Mouse (Mus musculus) lung, embryonic 15.5 days (tissue): ENCODE measurements around the gene Gdpd3. TPM values are rescaled to one million over a fixed set of nuclear protein-coding genes. Genes with fewer than 3 reads are reported as not detected.
"Not testable (repeated sequence)": the region's sequence is repeated elsewhere in the genome, so short reads cannot be mapped to it uniquely, and the experiment has no call there.

Source experiments
- ATAC-seq: fragments of 200-750 bp; cut with Nextera tagmentation; 2 replicates; pipeline ENCODE4 v1.8.0; 2017; ENCODE audit warnings: moderate number of reproducible peaks, borderline replicate concordance; ENCODE audit not compliant: low FRiP score, low TSS enrichment; ENCODE audit errors: extremely low read depth
- H3K27ac ChIP-seq: fragments of 300-500 bp; sonication (generic); 2 replicates; pipeline ENCODE4 v1.5.1; 2015; ENCODE audit warnings: moderate library complexity, mild to moderate bottlenecking, inconsistent platforms
- H3K27me3 ChIP-seq: fragments of 300-500 bp; sonication (generic); 2 replicates; pipeline ENCODE4 v1.6.1; 2015; ENCODE audit warnings: inconsistent platforms
- H3K36me3 ChIP-seq: fragments of 300-500 bp; sonication (generic); 2 replicates; pipeline ENCODE4 v1.6.1; 2015; ENCODE audit warnings: inconsistent platforms
- H3K4me1 ChIP-seq: fragments of 300-500 bp; sonication (generic); 2 replicates; pipeline ENCODE4 v1.6.1; 2015; ENCODE audit warnings: inconsistent platforms
- H3K4me2 ChIP-seq: fragments of 300-500 bp; sonication (generic); 2 replicates; pipeline ENCODE4 v1.6.1; 2015; ENCODE audit warnings: inconsistent platforms, mild to moderate bottlenecking, moderate library complexity
- H3K4me3 ChIP-seq: fragments of 300-500 bp; sonication (generic); 2 replicates; pipeline ENCODE4 v1.5.1; 2015; ENCODE audit warnings: mild to moderate bottlenecking, inconsistent platforms
- H3K9ac ChIP-seq: fragments of 300-500 bp; sonication (generic); 2 replicates; pipeline ENCODE4 v1.6.1; 2015; ENCODE audit warnings: inconsistent platforms
- H3K9me3 ChIP-seq: fragments of 300-500 bp; sonication (generic); 2 replicates; pipeline ENCODE4 v1.6.1; 2016; ENCODE audit warnings: inconsistent platforms
- WGBS: fragments of 180-500 bp; shearing (Covaris S2); methylation state at CpG from one replicate; pipeline ENCODE4 v1.1.7; 2015; 5-methylcytosine and 5-hydroxymethylcytosine counted together
- polyA plus RNA-seq: library from polyadenylated mRNA; unstranded; fragments of >200 nt; fragmentation: Nextera tagmentation; extraction: Ambion mirVana; gene quantifications from 2 replicates; pipeline ENCODE4 v1.2.1, GENCODE M21; 2015

Gdpd3 gene
- polyA plus RNA-seq, 1 experiment from 2014 or later: 2.5 TPM

DNA sequence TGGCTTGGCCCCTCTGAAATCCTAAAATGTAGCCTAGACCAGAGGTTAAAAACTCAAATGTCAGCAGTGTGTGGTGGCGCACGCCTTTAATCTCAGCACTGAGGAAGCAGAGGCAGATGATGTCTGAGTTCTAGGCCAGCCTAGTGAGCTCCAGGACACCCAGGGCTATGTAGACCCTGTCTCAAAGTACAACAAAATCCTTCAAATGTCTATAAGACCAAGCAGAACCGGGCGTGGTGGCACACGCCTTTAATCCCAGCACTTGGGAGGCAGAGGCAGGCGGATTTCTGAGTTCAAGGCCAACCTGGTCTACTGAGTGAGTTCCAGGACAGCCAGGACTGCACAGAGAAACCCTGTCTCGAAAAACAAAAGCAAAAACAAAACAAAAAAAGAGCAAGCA lies 13.0 kb downstream of the Gdpd3 start:
- ATAC-seq, H3K27me3 ChIP-seq, H3K4me3 ChIP-seq, H3K4me2 ChIP-seq, H3K9ac ChIP-seq, H3K9me3 ChIP-seq, H3K36me3 ChIP-seq: not testable (repeated sequence)
- peaks cover 60% of the 10 kb centered on the region for H3K4me1 ChIP-seq
- peak overlapping the region; percentile 39; the same call in 1 of the 2 replicates for H3K27ac ChIP-seq
- 85% methylated on average over 7 of the region's 7 CpGs for WGBS

DNA sequence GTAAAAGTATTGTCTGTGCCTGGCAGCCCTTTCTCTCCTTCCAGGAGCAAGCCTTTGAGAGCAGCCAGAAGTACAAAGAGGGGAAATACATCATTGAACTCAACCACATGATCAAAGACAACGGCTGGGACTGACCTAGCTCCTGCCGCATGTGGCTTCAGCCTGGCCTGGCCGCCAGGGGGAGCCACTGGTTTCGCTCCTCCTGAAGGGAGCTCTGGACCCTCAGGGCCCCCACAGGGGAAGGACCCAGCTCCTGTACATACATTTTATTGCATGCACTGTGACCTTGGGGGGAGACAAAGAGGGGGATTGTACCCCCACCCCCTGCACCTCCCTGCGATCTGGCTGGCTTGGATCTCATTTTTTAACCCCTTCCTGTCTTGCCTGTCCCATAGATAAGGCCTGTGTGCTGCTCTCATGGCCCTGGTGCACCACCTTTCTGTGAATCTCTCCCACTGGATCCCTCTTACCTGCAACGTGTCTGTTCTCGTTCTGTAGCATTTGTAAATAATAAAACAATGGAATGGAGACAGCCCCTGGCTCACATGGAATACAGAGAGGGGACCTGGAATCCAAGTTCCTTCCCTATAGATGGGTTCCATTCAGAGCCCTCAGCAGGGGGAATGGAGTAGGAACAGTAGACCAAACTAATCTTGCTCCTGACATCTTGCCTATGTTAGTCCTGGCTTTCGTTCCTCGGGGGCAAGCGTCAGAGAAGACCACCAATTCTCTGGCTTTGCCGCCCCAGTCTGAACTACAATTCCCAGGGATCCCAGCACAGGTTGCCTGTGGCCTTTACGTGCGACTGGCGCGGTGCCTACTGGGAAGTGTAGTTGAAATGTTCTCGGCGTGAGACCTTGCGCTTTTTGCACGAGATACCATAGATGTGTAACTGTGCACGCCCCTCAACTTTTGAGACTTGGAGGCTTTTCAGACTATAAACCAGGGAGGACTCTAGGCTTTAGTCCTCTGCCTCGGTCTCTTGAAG lies 14.1 kb downstream of the Gdpd3 start:
- Histone ChIP-seq H3K27ac (peak overlapping the region; percentile 39), H3K4me2 (peak overlapping the region; percentile 87), H3K9ac (peak overlapping the region; percentile 45), H3K27me3 (no peaks in the 10 kb centered on the region), H3K4me3 (peak overlapping the region; percentile 40), H3K9me3 (no peaks in the 10 kb centered on the region), H3K36me3 (peaks cover 18% of the 10 kb centered on the region), H3K4me1 (peaks cover 56% of the 10 kb centered on the region)
- ATAC-seq: peak; percentile 62; the same call in 1 of the 2 replicates
- under 1% methylated on average over 21 of the region's 21 CpGs for WGBS

DNA sequence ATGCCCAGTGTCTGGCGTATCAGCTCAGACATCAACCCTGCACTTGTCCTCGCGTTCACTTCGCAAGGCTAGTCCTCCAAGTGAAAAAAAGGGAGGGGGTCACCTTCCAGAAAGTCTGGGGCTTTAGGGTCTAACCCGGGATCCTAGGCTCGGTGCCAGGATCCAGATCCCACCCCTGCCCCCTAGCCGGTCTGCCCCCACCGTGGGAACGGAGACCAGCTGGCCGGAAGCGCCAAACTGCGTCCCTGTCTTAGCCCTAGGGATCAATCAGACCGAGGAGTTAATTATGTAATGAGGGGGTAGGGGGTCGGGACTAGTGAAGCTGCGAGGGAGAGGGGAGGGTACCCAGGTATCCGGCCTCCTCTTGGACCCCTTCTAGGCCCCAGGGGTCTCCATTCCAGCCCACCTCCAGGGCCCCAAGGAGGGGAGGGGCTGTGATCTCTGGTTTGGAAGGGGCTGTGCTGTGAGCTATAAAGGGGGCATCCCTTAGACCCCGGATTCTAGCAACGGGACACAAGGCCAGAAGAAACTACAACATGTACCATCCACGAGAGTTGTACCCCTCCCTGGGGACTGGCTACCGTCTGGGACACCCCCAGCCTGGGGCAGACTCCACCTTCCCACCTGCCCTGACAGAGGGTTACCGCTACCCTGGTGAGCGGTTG lies 15.0 kb downstream of the Gdpd3 start, which contains the start of gene Tbx6:
TSS of gene Tbx6 (plus strand) at position 513 of the 665 bp plus-strand sequence.
- peak within 1 kb of the TSS; percentile 87 for H3K4me2 ChIP-seq
- ATAC-seq: no peak
- peak within 1 kb of the TSS; percentile 39 for H3K27ac ChIP-seq
- H3K9me3 ChIP-seq: no peaks in the 10 kb centered on the region
- peaks cover 49% of the 10 kb centered on the region for H3K4me1 ChIP-seq
- no peaks in the 10 kb centered on the region for H3K27me3 ChIP-seq
- peak within 1 kb of the TSS; percentile 45 for H3K9ac ChIP-seq
- H3K4me3 ChIP-seq: peak within 1 kb of the TSS; percentile 40
- WGBS: 6% methylated on average over 21 of the region's 22 CpGs
- peaks cover 26% of the 10 kb centered on the region for H3K36me3 ChIP-seq

DNA sequence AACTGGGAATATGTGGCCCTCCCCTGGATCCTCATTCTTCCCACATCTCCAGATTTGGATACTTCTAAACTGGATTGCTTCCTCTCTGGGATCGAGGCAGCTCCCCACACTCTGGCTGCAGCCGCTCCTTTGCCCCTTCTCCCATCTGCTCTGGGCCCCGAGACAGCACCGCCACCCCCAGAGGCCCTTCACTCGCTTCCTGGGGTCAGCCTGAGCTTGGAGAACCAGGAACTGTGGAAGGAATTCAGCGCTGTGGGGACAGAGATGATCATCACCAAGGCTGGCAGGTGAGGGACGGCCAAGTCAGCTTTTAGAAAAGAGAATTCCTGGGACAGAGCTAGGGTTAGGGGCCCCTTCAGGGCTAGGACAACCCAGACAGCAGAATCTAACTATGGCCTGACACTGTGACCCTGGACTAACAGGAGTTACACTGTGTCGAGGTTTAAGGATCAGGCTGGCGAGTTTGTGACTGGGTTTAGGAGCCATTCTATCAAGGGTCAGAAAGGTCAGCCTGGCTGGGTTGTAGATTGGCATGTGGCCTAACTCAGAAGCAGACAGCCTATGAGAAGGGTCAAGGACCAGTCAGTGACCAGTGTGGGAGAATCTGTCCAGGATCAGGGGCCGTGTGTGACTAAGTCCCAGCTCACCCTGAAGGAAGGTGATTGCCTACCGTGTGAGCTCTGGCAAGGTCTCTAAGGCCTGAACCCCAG lies 15.7 kb downstream of the Gdpd3 start:
- no peak for ATAC-seq
- WGBS: 37% methylated on average over 11 of the region's 11 CpGs
- Histone ChIP-seq H3K27me3 (no peaks in the 10 kb centered on the region), H3K4me2 (peak overlapping the region; percentile 87), H3K9ac (peak overlapping the region; percentile 45; the same call in 1 of the 2 replicates), H3K36me3 (peaks cover 33% of the 10 kb centered on the region), H3K9me3 (no peaks in the 10 kb centered on the region), H3K27ac (no peak overlapping the region), H3K4me3 (peak overlapping the region; percentile 40; the same call in 1 of the 2 replicates), H3K4me1 (peaks cover 44% of the 10 kb centered on the region)

DNA sequence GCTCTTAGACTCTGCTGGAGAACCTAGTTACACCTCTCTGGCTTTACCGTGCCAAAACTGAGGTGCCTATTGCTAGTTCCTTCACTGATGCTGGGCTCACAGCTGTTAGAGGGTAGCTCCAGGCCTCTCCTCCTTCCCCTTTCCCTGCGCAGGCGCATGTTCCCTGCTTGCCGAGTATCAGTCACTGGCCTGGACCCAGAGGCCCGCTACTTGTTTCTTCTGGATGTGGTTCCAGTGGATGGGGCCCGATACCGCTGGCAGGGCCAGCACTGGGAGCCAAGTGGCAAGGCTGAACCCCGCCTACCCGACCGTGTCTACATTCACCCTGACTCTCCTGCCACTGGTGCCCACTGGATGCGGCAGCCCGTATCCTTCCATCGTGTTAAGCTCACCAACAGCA lies 16.6 kb downstream of the Gdpd3 start:
- peaks cover 39% of the 10 kb centered on the region for H3K4me1 ChIP-seq
- WGBS: 70% methylated on average over 13 of the region's 13 CpGs
- no peak overlapping the region for H3K4me3 ChIP-seq
- no peak overlapping the region for H3K4me2 ChIP-seq
- H3K9me3 ChIP-seq: no peaks in the 10 kb centered on the region
- ATAC-seq: no peak
- no peak overlapping the region for H3K9ac ChIP-seq
- no peaks in the 10 kb centered on the region for H3K27me3 ChIP-seq
- H3K36me3 ChIP-seq: peaks cover 42% of the 10 kb centered on the region
- H3K27ac ChIP-seq: no peak overlapping the region

DNA sequence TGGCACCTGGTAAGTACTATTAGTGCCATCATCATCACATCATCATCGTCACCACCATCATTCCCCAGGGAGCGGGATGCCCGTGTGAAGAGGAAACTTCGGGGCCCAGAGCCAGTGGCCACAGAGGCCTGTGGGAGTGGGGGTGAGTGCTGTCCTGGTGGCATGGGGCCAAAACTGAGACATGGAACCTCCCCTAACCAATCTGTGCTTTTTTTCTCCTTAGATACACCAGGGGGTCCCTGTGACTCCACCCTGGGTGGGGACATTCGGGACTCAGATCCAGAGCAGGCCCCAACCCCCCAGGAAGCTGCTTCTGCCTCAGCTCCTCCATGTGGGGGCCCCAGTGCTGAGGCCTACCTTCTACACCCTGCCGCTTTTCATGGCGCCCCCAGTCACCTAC lies 18.3 kb downstream of the Gdpd3 start:
- Histone ChIP-seq H3K4me2 (no peak overlapping the region), H3K4me3 (no peak overlapping the region), H3K9ac (no peak overlapping the region), H3K4me1 (peaks cover 22% of the 10 kb centered on the region), H3K36me3 (peaks cover 60% of the 10 kb centered on the region), H3K27ac (no peak overlapping the region), H3K27me3 (no peaks in the 10 kb centered on the region), H3K9me3 (no peaks in the 10 kb centered on the region)
- 74% methylated on average over 7 of the region's 7 CpGs for WGBS
- no peak for ATAC-seq

DNA sequence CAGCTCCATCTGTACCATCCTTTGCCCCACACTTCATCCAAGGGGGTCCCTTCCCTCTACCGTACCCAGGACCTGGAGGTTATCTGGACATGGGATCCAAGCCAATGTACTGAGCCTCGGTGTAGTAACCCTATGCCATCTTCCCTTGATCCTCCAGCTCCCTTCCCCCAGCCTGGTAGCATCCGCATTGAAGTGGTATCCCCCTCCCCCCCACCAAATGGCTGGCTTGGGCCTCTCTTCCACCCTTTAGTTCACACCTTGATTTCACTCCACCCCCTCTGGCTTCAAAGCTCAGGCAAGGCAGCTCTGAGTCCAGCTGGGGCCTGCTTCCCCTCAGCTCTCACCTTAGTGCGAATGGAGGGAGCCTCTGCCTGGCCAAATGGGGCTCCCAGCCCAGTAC lies 18.9 kb downstream of the Gdpd3 start:
- no peaks in the 10 kb centered on the region for H3K27me3 ChIP-seq

DNA sequence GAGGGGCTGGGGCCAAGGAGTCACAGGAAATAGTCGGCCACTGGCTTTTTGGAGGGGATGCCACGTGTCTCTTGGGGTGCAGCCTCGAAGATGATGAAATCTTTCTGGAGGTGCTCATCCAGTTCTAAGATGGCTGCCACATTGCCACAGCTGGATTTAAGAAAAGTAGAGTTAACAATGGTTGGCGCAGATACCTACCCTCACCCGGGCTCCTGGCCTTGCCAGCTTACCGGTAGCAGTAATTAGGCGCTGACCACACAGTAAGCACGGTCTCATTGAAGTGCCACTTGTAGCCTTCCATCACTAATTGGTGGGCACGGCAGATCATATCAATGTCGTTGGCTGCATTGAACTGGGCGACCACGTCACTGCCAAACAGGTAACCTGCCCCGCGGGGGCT lies 20.0 kb downstream of the Gdpd3 start:
- no peak overlapping the region for H3K9ac ChIP-seq
- peaks cover 68% of the 10 kb centered on the region for H3K36me3 ChIP-seq
- ATAC-seq: no peak
- no peak overlapping the region for H3K4me3 ChIP-seq
- H3K4me2 ChIP-seq: no peak overlapping the region
- WGBS: 85% methylated on average over 14 of the region's 14 CpGs
- H3K9me3 ChIP-seq: no peaks in the 10 kb centered on the region
- H3K27me3 ChIP-seq: no peaks in the 10 kb centered on the region
- peaks cover 19% of the 10 kb centered on the region for H3K4me1 ChIP-seq
- H3K27ac ChIP-seq: no peak overlapping the region

More for the DNA sequence above, 18.9 kb downstream of the Gdpd3 start:
- Histone ChIP-seq H3K4me2 (no peak overlapping the region), H3K4me3 (no peak overlapping the region), H3K27ac (no peak overlapping the region), H3K4me1 (peaks cover 17% of the 10 kb centered on the region), H3K9ac (no peak overlapping the region), H3K9me3 (no peaks in the 10 kb centered on the region), H3K36me3 (peaks cover 65% of the 10 kb centered on the region)
- 54% methylated on average over 4 of the region's 4 CpGs for WGBS
- ATAC-seq: no peak

DNA sequence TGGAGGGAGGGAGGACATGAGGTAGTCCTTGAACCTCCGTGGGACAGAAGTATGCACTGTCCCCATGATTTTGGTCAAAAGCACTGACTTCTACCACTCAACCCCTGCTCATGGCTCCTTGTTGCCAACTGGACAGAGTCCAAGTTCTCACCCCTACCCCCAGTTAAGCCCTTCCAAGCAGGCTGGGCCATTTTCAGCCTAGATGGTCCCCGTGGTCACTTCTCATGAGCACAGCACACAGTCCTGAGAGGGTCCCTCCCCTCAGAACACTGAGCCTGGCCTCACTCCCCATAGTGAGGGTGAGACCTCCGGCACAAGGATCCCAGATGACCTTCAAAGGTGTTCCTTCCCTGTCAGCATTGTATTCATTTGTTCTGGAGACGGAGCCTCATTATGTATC lies 23.0 kb downstream of the Gdpd3 start:
- no peak overlapping the region for H3K4me2 ChIP-seq
- H3K27ac ChIP-seq: no peak overlapping the region
- peaks cover 21% of the 10 kb centered on the region for H3K4me1 ChIP-seq
- H3K27me3 ChIP-seq: no peaks in the 10 kb centered on the region
- no peak overlapping the region for H3K4me3 ChIP-seq
- no peak for ATAC-seq
- H3K9ac ChIP-seq: no peak overlapping the region
- 87% methylated on average over 4 of the region's 4 CpGs for WGBS
- no peaks in the 10 kb centered on the region for H3K9me3 ChIP-seq
- H3K36me3 ChIP-seq: peaks cover 67% of the 10 kb centered on the region

DNA sequence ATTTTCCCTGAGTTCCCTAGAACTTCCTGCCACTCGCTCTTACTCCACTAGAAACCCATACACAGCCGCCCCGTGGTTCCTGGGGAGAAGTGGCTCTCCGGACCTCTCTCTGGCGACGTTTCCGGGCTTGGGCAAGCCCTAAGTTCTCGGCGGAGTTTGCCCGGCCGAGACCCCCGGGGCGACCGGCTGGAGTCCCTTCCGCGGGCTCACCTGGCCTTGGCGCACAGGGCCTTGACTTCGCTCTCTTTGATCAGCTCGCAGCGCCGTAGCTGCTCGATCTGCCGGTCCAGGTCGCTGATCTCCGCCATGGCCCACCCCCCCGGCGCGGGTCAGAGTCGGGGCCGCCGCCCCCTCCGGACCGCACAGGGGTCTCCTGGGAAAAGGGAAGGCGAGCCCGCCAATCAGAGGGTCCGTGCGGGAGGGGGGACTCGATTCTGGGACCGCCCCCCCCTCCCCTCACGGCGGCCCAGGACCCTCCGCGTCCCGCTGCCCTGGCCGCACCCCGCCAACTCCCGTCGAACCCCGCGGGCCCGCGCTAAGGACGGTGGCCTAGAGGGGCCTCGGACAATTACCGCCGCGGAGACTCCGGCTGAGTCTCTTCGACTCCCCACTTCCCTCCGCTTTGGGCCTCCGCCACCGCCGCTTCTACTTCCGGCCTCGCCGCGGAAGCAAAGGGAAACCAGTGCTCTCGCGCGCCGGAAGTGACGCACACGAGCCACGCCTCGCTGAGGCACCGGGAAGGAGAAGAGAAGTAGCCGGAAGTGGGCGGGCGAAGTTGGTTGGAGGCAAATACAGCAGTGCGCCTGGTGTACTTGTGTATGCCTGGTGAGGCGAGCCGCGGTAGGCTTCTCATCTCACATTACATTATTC lies 26.0 kb downstream of the Gdpd3 start, which contains the start of gene Ppp4c:
TSS of gene Ppp4c (minus strand) at position 646 of the 870 bp plus-strand sequence.
- no peaks in the 10 kb centered on the region for H3K27me3 ChIP-seq
- peak within 1 kb of the TSS; percentile 74 for H3K4me3 ChIP-seq
- H3K4me2 ChIP-seq: peak within 1 kb of the TSS; percentile 62
- peaks cover 26% of the 10 kb centered on the region for H3K4me1 ChIP-seq
- peak within 1 kb of the TSS; percentile 98 for H3K27ac ChIP-seq
- no peaks in the 10 kb centered on the region for H3K9me3 ChIP-seq
- WGBS: under 1% methylated on average over 77 of the region's 83 CpGs
- peak; percentile 86 for ATAC-seq
- H3K36me3 ChIP-seq: peaks cover 66% of the 10 kb centered on the region
- H3K9ac ChIP-seq: peak within 1 kb of the TSS; percentile 84
